Mouse (Mus musculus) testis, adult 2 months (tissue): ENCODE measurements around the gene Gpr137c.

Source experiments
- CTCF ChIP-seq: fragments of 200-500 bp; IDR thresholded peaks from 2 replicates; pipeline ENCODE4 v1.5.1; 2012; ENCODE audit warnings: low read depth, mild to moderate bottlenecking, inconsistent platforms, low read length, moderate library complexity; ENCODE audit not compliant: control insufficient read depth, insufficient read depth, insufficient replicate concordance
- POLR2A ChIP-seq: fragments of 200-500 bp; IDR thresholded peaks from 2 replicates; pipeline ENCODE4 v1.6.1; 2012; ENCODE audit warnings: low read depth, mild to moderate bottlenecking, inconsistent platforms, low read length, moderate library complexity; ENCODE audit not compliant: control insufficient read depth

- TF ChIP-seq CTCF (no peak), POLR2A (no peak)
Observed at GRCm38 (mm10) chr14:45181611-45182010, 37.9 kb upstream of the Gpr137c start.
